Mouse (Mus musculus) cortical plate, adult 2 months (tissue): ENCODE measurements at regions not wholly inside any gene's neighbourhood (a gene's known extent, or its start where the extent isn't known, plus 50 kb on each side); places are given as distances from the start of the nearest gene placed in this dataset.

Experiments
- CTCF ChIP-seq: fragments of 200-500 bp; IDR thresholded peaks from 2 replicates; pipeline ENCODE4 v1.5.1; 2011; ENCODE audit warnings: mild to moderate bottlenecking, control low read depth, low read length; ENCODE audit not compliant: insufficient read depth; ENCODE audit errors: extremely low read depth
- POLR2A ChIP-seq: fragments of 200-500 bp; IDR thresholded peaks from 2 replicates; pipeline ENCODE4 v1.6.1; 2011; ENCODE audit warnings: mild to moderate bottlenecking, low read length, control low read depth; ENCODE audit not compliant: insufficient read depth; ENCODE audit errors: extremely low read depth

GRCm38 (mm10) chr19:15849235-15849634, 97.9 kb downstream of the Psat1 start:
- TF ChIP-seq CTCF (no peak), POLR2A (no peak)
